Mouse (Mus musculus): ENCODE results near the gene Rarres2. TPM values are rescaled to one million over a fixed set of nuclear protein-coding genes. Genes with fewer than 3 reads are reported as not detected.

Rarres2 gene
- polyA plus RNA-seq, 1 experiment = 13.7 TPM

GRCm38 (mm10) chr6:48565693-48566310 is 6.8 kb downstream of the Rarres2 start:
- Histone ChIP-seq H3K27me3 (ENCODE audit: control insufficient read depth, insufficient read depth, low read length) (no peaks in the 10 kb centered on the region), H3K27ac (ENCODE audit: insufficient read depth, low read length) (no peak overlapping the region), H3K4me3 (replicated peaks; ENCODE audit: insufficient read depth, low read depth, low read length) (no peak overlapping the region), H3K4me1 (ENCODE audit: control insufficient read depth, insufficient read depth, low read length) (peaks cover 26% of the 10 kb centered on the region)
- TF ChIP-seq POLR2A (IDR thresholded peaks at IDR 0.05; ENCODE audit: borderline replicate concordance, insufficient read depth, low read length) = no peak
- TF ChIP-seq CTCF (IDR thresholded peaks at IDR 0.05; ENCODE audit: borderline replicate concordance, insufficient read depth, low read depth, low read length) = no peak
- no peak for DNase-seq
- 95% methylated on average over 4 of the region's 4 CpGs for WGBS

- H3K27ac ChIP-seq (ENCODE audit: insufficient read depth, low read length) = no peak overlapping the region
Measured at GRCm38 (mm10) chr6:48555956-48556355, 16.6 kb downstream of the Rarres2 start.

GRCm38 (mm10) chr6:48555104-48555890 is 17.3 kb downstream of the Rarres2 start:
- Histone ChIP-seq H3K27me3 (ENCODE audit: control insufficient read depth, insufficient read depth, low read length) (no peaks in the 10 kb centered on the region), H3K4me3 (replicated peaks; ENCODE audit: insufficient read depth, low read depth, low read length) (peak overlapping the region; percentile 87), H3K4me1 (ENCODE audit: control insufficient read depth, insufficient read depth, low read length) (peaks cover 8% of the 10 kb centered on the region; the same call in 1 of the 2 replicates), H3K27ac (ENCODE audit: insufficient read depth, low read length) (peak overlapping the region; percentile 99)
- WGBS = 20% methylated on average over 14 of the region's 14 CpGs
- DNase-seq = peak in 1 of 2 experiments; percentile 88
- peak; percentile 58; the same call in 1 of the 2 replicates for TF ChIP-seq POLR2A (IDR thresholded peaks at IDR 0.05; ENCODE audit: borderline replicate concordance, insufficient read depth, low read length)
- no peak for TF ChIP-seq CTCF (IDR thresholded peaks at IDR 0.05; ENCODE audit: borderline replicate concordance, insufficient read depth, low read depth, low read length)

More at GRCm38 (mm10) chr6:48555956-48556355, 16.6 kb downstream of the Rarres2 start:
- 87% methylated on average over 3 of the region's 3 CpGs for WGBS
- no peak for DNase-seq
- TF ChIP-seq CTCF (IDR thresholded peaks at IDR 0.05; ENCODE audit: borderline replicate concordance, insufficient read depth, low read depth, low read length) = no peak
- H3K27me3 ChIP-seq (ENCODE audit: control insufficient read depth, insufficient read depth, low read length) = no peaks in the 10 kb centered on the region
- no peak overlapping the region for H3K4me3 ChIP-seq (replicated peaks; ENCODE audit: insufficient read depth, low read depth, low read length)
- H3K4me1 ChIP-seq (ENCODE audit: control insufficient read depth, insufficient read depth, low read length) = peaks cover 8% of the 10 kb centered on the region; the same call in 1 of the 2 replicates

GRCm38 (mm10) chr6:48554280-48555103 is 18.1 kb downstream of the Rarres2 start, which contains the start of gene Lrrc61:
Gene Lrrc61 (plus strand): TSS chr6:48554796.
- under 1% methylated on average over 39 of the region's 39 CpGs for WGBS
- peak; percentile 97 to 99 for DNase-seq
- peaks cover 8% of the 10 kb centered on the region; the same call in 1 of the 2 replicates for H3K4me1 ChIP-seq (ENCODE audit: control insufficient read depth, insufficient read depth, low read length)
- H3K27me3 ChIP-seq (ENCODE audit: control insufficient read depth, insufficient read depth, low read length) = no peaks in the 10 kb centered on the region
- peak within 1 kb of the TSS; percentile 87 for H3K4me3 ChIP-seq (replicated peaks; ENCODE audit: insufficient read depth, low read depth, low read length)
- H3K27ac ChIP-seq (ENCODE audit: insufficient read depth, low read length) = peak within 1 kb of the TSS; percentile 99
- TF ChIP-seq POLR2A (IDR thresholded peaks at IDR 0.05; ENCODE audit: borderline replicate concordance, insufficient read depth, low read length) = peak; percentile 94; the same call in 1 of the 2 replicates
- no peak for TF ChIP-seq CTCF (IDR thresholded peaks at IDR 0.05; ENCODE audit: borderline replicate concordance, insufficient read depth, low read depth, low read length)

GRCm38 (mm10) chr6:48553819-48554218 is 18.8 kb downstream of the Rarres2 start:
- H3K27me3 ChIP-seq (ENCODE audit: control insufficient read depth, insufficient read depth, low read length) = no peaks in the 10 kb centered on the region
- H3K4me3 ChIP-seq (replicated peaks; ENCODE audit: insufficient read depth, low read depth, low read length) = peak overlapping the region; percentile 87
- WGBS = 43% methylated on average over 4 of the region's 4 CpGs
- TF ChIP-seq POLR2A (IDR thresholded peaks at IDR 0.05; ENCODE audit: borderline replicate concordance, insufficient read depth, low read length) (no peak), CTCF (IDR thresholded peaks at IDR 0.05; ENCODE audit: borderline replicate concordance, insufficient read depth, low read depth, low read length) (no peak)
- DNase-seq = peak in 1 of 2 experiments; percentile 45
- H3K4me1 ChIP-seq (ENCODE audit: control insufficient read depth, insufficient read depth, low read length) = peaks cover 8% of the 10 kb centered on the region; the same call in 1 of the 2 replicates
- peak overlapping the region; percentile 99 for H3K27ac ChIP-seq (ENCODE audit: insufficient read depth, low read length)

GRCm38 (mm10) chr6:48552918-48553317 is 19.7 kb downstream of the Rarres2 start:
- Histone ChIP-seq H3K4me1 (ENCODE audit: control insufficient read depth, insufficient read depth, low read length) (peaks cover 8% of the 10 kb centered on the region; the same call in 1 of the 2 replicates), H3K4me3 (replicated peaks; ENCODE audit: insufficient read depth, low read depth, low read length) (no peak overlapping the region), H3K27me3 (ENCODE audit: control insufficient read depth, insufficient read depth, low read length) (no peaks in the 10 kb centered on the region), H3K27ac (ENCODE audit: insufficient read depth, low read length) (no peak overlapping the region)
- WGBS = 73% methylated on average over 4 of the region's 4 CpGs
- no peak for DNase-seq
- TF ChIP-seq POLR2A (IDR thresholded peaks at IDR 0.05; ENCODE audit: borderline replicate concordance, insufficient read depth, low read length) = no peak
- TF ChIP-seq CTCF (IDR thresholded peaks at IDR 0.05; ENCODE audit: borderline replicate concordance, insufficient read depth, low read depth, low read length) = no peak

- no peak for DNase-seq
- 84% methylated on average over 6 of the region's 6 CpGs for WGBS
- H3K4me1 ChIP-seq (ENCODE audit: control insufficient read depth, insufficient read depth, low read length) = no peaks in the 10 kb centered on the region
- no peak overlapping the region for H3K4me3 ChIP-seq (replicated peaks; ENCODE audit: insufficient read depth, low read depth, low read length)
- TF ChIP-seq POLR2A (IDR thresholded peaks at IDR 0.05; ENCODE audit: borderline replicate concordance, insufficient read depth, low read length) (no peak), CTCF (IDR thresholded peaks at IDR 0.05; ENCODE audit: borderline replicate concordance, insufficient read depth, low read depth, low read length) (no peak)
- H3K27ac ChIP-seq (ENCODE audit: insufficient read depth, low read length) = no peak overlapping the region
- no peaks in the 10 kb centered on the region for H3K27me3 ChIP-seq (ENCODE audit: control insufficient read depth, insufficient read depth, low read length)
Measured at GRCm38 (mm10) chr6:48548314-48548713, 24.3 kb downstream of the Rarres2 start.

Measured in cerebellum, adult 2 months (tissue).